ENCODE assay signal across 8 mouse cellular contexts in the genomic region with DNA sequence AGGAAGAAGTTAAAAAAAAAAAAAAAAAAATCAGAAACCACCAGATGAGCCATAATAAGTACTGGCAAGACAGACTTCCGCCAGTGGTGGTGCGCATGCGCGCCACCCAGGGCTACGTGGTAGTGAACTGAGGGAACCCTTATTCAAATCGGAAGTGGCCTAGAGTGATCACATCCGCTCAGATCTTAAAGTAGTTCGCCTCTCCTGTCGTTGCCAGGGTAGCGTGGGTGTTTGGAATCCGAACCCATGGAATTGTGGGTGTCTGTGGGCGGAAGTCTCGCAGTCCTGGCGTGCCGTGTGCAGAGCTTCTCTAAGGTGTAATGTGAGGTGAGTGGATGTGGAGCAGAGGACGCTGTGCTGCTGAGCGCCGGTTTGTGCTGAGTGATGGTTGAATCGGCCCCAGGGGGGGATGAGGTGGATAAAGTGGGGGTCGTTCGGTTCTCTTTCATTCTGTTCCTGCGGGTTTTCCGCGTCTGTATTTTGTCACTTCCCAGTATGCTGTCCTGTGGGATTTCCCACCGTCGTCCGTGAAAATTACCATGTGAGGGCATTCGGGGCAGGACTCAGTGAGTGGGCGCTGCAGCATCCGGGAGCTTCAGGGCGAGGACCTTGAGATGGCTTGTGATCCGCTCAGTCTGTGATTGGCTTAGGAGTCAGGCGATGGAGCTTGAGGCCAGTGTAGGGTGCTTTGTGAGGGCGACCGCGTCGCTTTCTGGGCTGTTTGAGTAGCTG. TPM values are rescaled to one million over a fixed set of nuclear protein-coding genes. Genes with fewer than 3 reads are reported as not detected.
DNase-seq lines count a peak whose midpoint lies in the region; ATAC-seq and TF ChIP-seq lines count a peak whose summit lies in the region.

A gene (plus strand): TSS at position 171 of the 732 bp plus-strand sequence.

- H3K4me1 ChIP-seq in bone marrow, adult 2 months (ENCODE audit: control insufficient read depth, insufficient read depth, low read length): peaks cover 3% of the 10 kb centered on the region
- H3K4me1 ChIP-seq in embryonic facial prominence, embryonic 15.5 days: peaks cover 19% of the 10 kb centered on the region
- H3K4me1 ChIP-seq in limb, embryonic 14.5 days (ENCODE audit: control insufficient read depth, insufficient read depth, low read length): peaks cover 10% of the 10 kb centered on the region
- H3K4me1 ChIP-seq in midbrain, postnatal 0 days (ENCODE audit: insufficient read depth, low read length): peaks cover 3% of the 10 kb centered on the region; the same call in 1 of the 2 replicates

- ATAC-seq in embryonic facial prominence, embryonic 15.5 days (ENCODE audit: insufficient number of reproducible peaks, low FRiP score, low TSS enrichment, low read depth): peak; percentile 96
- ATAC-seq in limb, embryonic 14.5 days (ENCODE audit: low FRiP score, low read depth): peak; percentile 96
- ATAC-seq in midbrain, postnatal 0 days (ENCODE audit: low FRiP score): peak; percentile 97

- TF ChIP-seq CTCF in bone marrow, adult 2 months (IDR thresholded peaks at IDR 0.05; ENCODE audit: control insufficient read depth, insufficient read depth, low read length): no peak
- TF ChIP-seq CTCF in midbrain, postnatal 0 days (IDR thresholded peaks at IDR 0.05): no peak

- H3K4me3 ChIP-seq in bone marrow, adult 2 months (replicated peaks; ENCODE audit: control insufficient read depth, low read depth, low read length): peak within 1 kb of the TSS; percentile 90
- H3K4me3 ChIP-seq in embryonic facial prominence, embryonic 15.5 days (replicated peaks): peak within 1 kb of the TSS; percentile 75
- peak within 1 kb of the TSS; percentile 59 for H3K4me3 ChIP-seq in limb, embryonic 14.5 days (replicated peaks; ENCODE audit: low read length)
- H3K4me3 ChIP-seq in midbrain, postnatal 0 days (ENCODE audit: low read depth, low read length): peak within 1 kb of the TSS; percentile 61

- TF ChIP-seq POLR2A in bone marrow, adult 2 months (IDR thresholded peaks at IDR 0.05; ENCODE audit: borderline replicate concordance, control insufficient read depth, low read depth, low read length): peak; percentile 36; the same call in 1 of the 2 replicates
- no peak for TF ChIP-seq POLR2A in limb, embryonic 14.5 days (IDR thresholded peaks at IDR 0.05; ENCODE audit: borderline replicate concordance, extremely low read depth, insufficient read depth, insufficient read length)

- under 1% methylated on average over 37 of the region's 37 CpGs for WGBS in bone marrow, adult 2 months
- WGBS in embryonic facial prominence, embryonic 15.5 days: under 1% methylated on average over 37 of the region's 37 CpGs
- WGBS in limb, embryonic 14.5 days: under 1% methylated on average over 37 of the region's 37 CpGs
- WGBS in midbrain, postnatal 0 days: under 1% methylated on average over 37 of the region's 37 CpGs

- peak within 1 kb of the TSS; percentile 39 for H3K27ac ChIP-seq in bone marrow, adult 2 months (ENCODE audit: control insufficient read depth, insufficient read depth, low read depth, low read length, poor library complexity)
- H3K27ac ChIP-seq in embryonic facial prominence, embryonic 15.5 days (replicated peaks): peak within 1 kb of the TSS; percentile 91
- peak within 1 kb of the TSS; percentile 75 for H3K27ac ChIP-seq in limb, embryonic 14.5 days (replicated peaks; ENCODE audit: low read depth, low read length)
- H3K27ac ChIP-seq in midbrain, postnatal 0 days (ENCODE audit: low read depth, low read length): peak within 1 kb of the TSS; percentile 94

- H3K4me2 ChIP-seq in embryonic facial prominence, embryonic 15.5 days (replicated peaks): peak within 1 kb of the TSS; percentile 76
- H3K4me2 ChIP-seq in limb, embryonic 14.5 days (replicated peaks; ENCODE audit: low read depth, low read length, severe bottlenecking): peak within 1 kb of the TSS; percentile 70
- H3K4me2 ChIP-seq in midbrain, postnatal 0 days (ENCODE audit: low read depth, low read length, poor library complexity, severe bottlenecking): peak within 1 kb of the TSS; percentile 53

- H3K9ac ChIP-seq in embryonic facial prominence, embryonic 15.5 days: peak within 1 kb of the TSS; percentile 75
- peak within 1 kb of the TSS; percentile 63 for H3K9ac ChIP-seq in limb, embryonic 14.5 days (ENCODE audit: low read depth, low read length, severe bottlenecking)
- H3K9ac ChIP-seq in midbrain, postnatal 0 days (replicated peaks; ENCODE audit: low read length, poor library complexity, severe bottlenecking): peak within 1 kb of the TSS; percentile 70

- no peaks in the 10 kb centered on the region for H3K27me3 ChIP-seq in embryonic facial prominence, embryonic 15.5 days
- H3K27me3 ChIP-seq in limb, embryonic 14.5 days (ENCODE audit: control insufficient read depth, insufficient read depth, low read length): no peaks in the 10 kb centered on the region
- no peaks in the 10 kb centered on the region for H3K27me3 ChIP-seq in midbrain, postnatal 0 days (ENCODE audit: insufficient read depth, low read length)

- H3K36me3 ChIP-seq in embryonic facial prominence, embryonic 15.5 days: peaks cover 13% of the 10 kb centered on the region
- H3K36me3 ChIP-seq in limb, embryonic 14.5 days (ENCODE audit: control insufficient read depth, insufficient read depth, low read length): peaks cover 19% of the 10 kb centered on the region
- peaks cover 7% of the 10 kb centered on the region for H3K36me3 ChIP-seq in midbrain, postnatal 0 days (ENCODE audit: insufficient read depth, low read length)

- DNase-seq in 416B (ENCODE audit: low read depth): peak; percentile 98
- DNase-seq in heart, adult 8-10 months (ENCODE audit: low spot score): peak; percentile 93
- DNase-seq in kidney, adult 9 months: peak; percentile 96
- DNase-seq in limb, embryonic 14.5 days (ENCODE audit: low spot score): peak; percentile 99
- DNase-seq in midbrain, postnatal 0 days (ENCODE audit: low spot score): peak; percentile 99
- DNase-seq in spleen, postnatal 14 days (ENCODE audit: low spot score in 2 of 2): peak; percentile 66 to 72

- H3K9me3 ChIP-seq in embryonic facial prominence, embryonic 15.5 days (replicated peaks): no peaks in the 10 kb centered on the region
- no peaks in the 10 kb centered on the region for H3K9me3 ChIP-seq in limb, embryonic 14.5 days (ENCODE audit: control insufficient read depth, low read length)
- H3K9me3 ChIP-seq in midbrain, postnatal 0 days (ENCODE audit: low read length): no peaks in the 10 kb centered on the region

RNA-seq across cellular contexts. Expression of the gene that starts here (rescaled TPM):
- 1.7 TPM in 2 replicates for polyA plus RNA-seq in bone marrow, adult 2 months (2011; ENCODE audit: insufficient read depth, insufficient read length, low replicate concordance, missing spikeins)
- 13.6 and 13.7 TPM in 2 replicates for polyA plus RNA-seq in embryonic facial prominence, embryonic 15.5 days (2015; fragmentation: Nextera tagmentation; extraction: Ambion mirVana)
- 1 to 10 TPM; 4.4 to 8.0 (median 5.6) TPM for total RNA-seq in heart, adult 8-10 months (2022)
- polyA plus RNA-seq in limb, embryonic 14.5 days (2012; rRNA removed): 5.8 and 6.7 TPM in 2 replicates
- polyA plus RNA-seq in limb, embryonic 14.5 days (2014; fragmentation: Nextera tagmentation; extraction: Ambion mirVana): 13.1 and 16.0 TPM in 2 replicates
- total RNA-seq in midbrain, postnatal 0 days (2014; rRNA removed): 13.9 and 15.5 TPM in 2 replicates
- polyA plus RNA-seq in midbrain, postnatal 0 days (2015; fragmentation: Nextera tagmentation; extraction: Ambion mirVana): 4.9 and 5.5 TPM in 2 replicates

Comparison
In these comparisons a context has a peak if more than half of its experiments do, and no peak if none do; other contexts are left out.
1. Peak in every context shown above with its lines: DNase-seq, ATAC-seq, H3K4me3 ChIP-seq and H3K27ac ChIP-seq.
2. H3K27ac ChIP-seq: peak in every context shown above with its lines; median percentile 94 in midbrain, postnatal 0 days; 91 in embryonic facial prominence, embryonic 15.5 days; 75 in limb, embryonic 14.5 days; 39 in bone marrow, adult 2 months.